Mouse (Mus musculus): ENCODE results near the gene Gata2. TPM values are rescaled to one million over a fixed set of nuclear protein-coding genes. Genes with fewer than 3 reads are reported as not detected.
"Not testable (repeated sequence)": the region's sequence is repeated elsewhere in the genome, so short reads cannot be mapped to it uniquely, and the experiment has no call there.

The Gata2 gene
- total and polyA plus RNA-seq, 2 experiments from 2014 or later = 6.1 to 19.7 TPM

GRCm38 (mm10) chr6:88152979-88153378 lies 40.7 kb upstream of the Gata2 start:
- Histone ChIP-seq H3K4me3 (ENCODE audit: low read length) (no peak overlapping the region), H3K9ac (replicated peaks; ENCODE audit: low read length) (no peak overlapping the region), H3K4me1 (ENCODE audit: insufficient read depth, low read length) (no peaks in the 10 kb centered on the region), H3K4me2 (ENCODE audit: low read depth, low read length) (no peak overlapping the region), H3K9me3 (ENCODE audit: low read length) (no peaks in the 10 kb centered on the region), H3K27me3 (ENCODE audit: insufficient read depth, low read length) (no peaks in the 10 kb centered on the region), H3K36me3 (ENCODE audit: insufficient read depth, low read length) (no peaks in the 10 kb centered on the region), H3K27ac (no peak overlapping the region)
- ATAC-seq (no peak), DNase-seq (ENCODE audit: low spot score) (no peak)
- WGBS = 70% methylated on average over 6 of the region's 6 CpGs
- no peak for TF ChIP-seq CTCF (IDR thresholded peaks at IDR 0.05; ENCODE audit: low read depth)

GRCm38 (mm10) chr6:88155614-88156013 lies 38.1 kb upstream of the Gata2 start:
- not testable (repeated sequence) for H3K27ac ChIP-seq; H3K4me3 ChIP-seq (ENCODE audit: low read length); H3K4me1 ChIP-seq (ENCODE audit: insufficient read depth, low read length); H3K9ac ChIP-seq (replicated peaks; ENCODE audit: low read length); ATAC-seq; H3K27me3 ChIP-seq (ENCODE audit: insufficient read depth, low read length); H3K4me2 ChIP-seq (ENCODE audit: low read depth, low read length); H3K9me3 ChIP-seq (ENCODE audit: low read length); DNase-seq (ENCODE audit: low spot score); H3K36me3 ChIP-seq (ENCODE audit: insufficient read depth, low read length)
- 91% methylated on average over 6 of the region's 6 CpGs for WGBS

- no peak overlapping the region for H3K27ac ChIP-seq
- WGBS = 90% methylated on average over 5 of the region's 5 CpGs
- ATAC-seq = no peak
- H3K4me1 ChIP-seq (ENCODE audit: insufficient read depth, low read length) = no peaks in the 10 kb centered on the region
- no peak overlapping the region for H3K4me2 ChIP-seq (ENCODE audit: low read depth, low read length)
- no peaks in the 10 kb centered on the region for H3K36me3 ChIP-seq (ENCODE audit: insufficient read depth, low read length)
- no peaks in the 10 kb centered on the region for H3K27me3 ChIP-seq (ENCODE audit: insufficient read depth, low read length)
- no peak for TF ChIP-seq CTCF (IDR thresholded peaks at IDR 0.05; ENCODE audit: low read depth)
- H3K9ac ChIP-seq (replicated peaks; ENCODE audit: low read length) = no peak overlapping the region
- DNase-seq (ENCODE audit: low spot score) = no peak
- H3K9me3 ChIP-seq (ENCODE audit: low read length) = no peaks in the 10 kb centered on the region
- no peak overlapping the region for H3K4me3 ChIP-seq (ENCODE audit: low read length)
These were observed 34.9 kb upstream of the Gata2 start for GRCm38 (mm10) chr6:88158790-88159189.

GRCm38 (mm10) chr6:88166054-88166453 lies 27.6 kb upstream of the Gata2 start:
- WGBS = 94% methylated on average over 9 of the region's 9 CpGs
- Histone ChIP-seq H3K4me2 (ENCODE audit: low read depth, low read length) (no peak overlapping the region), H3K27me3 (ENCODE audit: insufficient read depth, low read length) (no peaks in the 10 kb centered on the region), H3K27ac (no peak overlapping the region), H3K36me3 (ENCODE audit: insufficient read depth, low read length) (no peaks in the 10 kb centered on the region), H3K4me3 (ENCODE audit: low read length) (no peak overlapping the region), H3K9me3 (ENCODE audit: low read length) (no peaks in the 10 kb centered on the region), H3K4me1 (ENCODE audit: insufficient read depth, low read length) (no peaks in the 10 kb centered on the region), H3K9ac (replicated peaks; ENCODE audit: low read length) (no peak overlapping the region)
- ATAC-seq (no peak), DNase-seq (ENCODE audit: low spot score) (no peak)
- TF ChIP-seq CTCF (IDR thresholded peaks at IDR 0.05; ENCODE audit: low read depth) = no peak

- H3K27me3 ChIP-seq (ENCODE audit: insufficient read depth, low read length) = no peaks in the 10 kb centered on the region
- no peak overlapping the region for H3K27ac ChIP-seq
- DNase-seq (ENCODE audit: low spot score) (no peak), ATAC-seq (no peak)
- no peaks in the 10 kb centered on the region for H3K36me3 ChIP-seq (ENCODE audit: insufficient read depth, low read length)
- H3K9ac ChIP-seq (replicated peaks; ENCODE audit: low read length) = no peak overlapping the region
- H3K4me1 ChIP-seq (ENCODE audit: insufficient read depth, low read length) = no peaks in the 10 kb centered on the region
- H3K4me2 ChIP-seq (ENCODE audit: low read depth, low read length) = no peak overlapping the region
- WGBS = 96% methylated on average over 3 of the region's 3 CpGs
- no peak overlapping the region for H3K4me3 ChIP-seq (ENCODE audit: low read length)
- H3K9me3 ChIP-seq (ENCODE audit: low read length) = peaks cover 5% of the 10 kb centered on the region; the same call in 1 of the 2 replicates
- TF ChIP-seq CTCF (IDR thresholded peaks at IDR 0.05; ENCODE audit: low read depth) = no peak
These were observed 19.5 kb upstream of the Gata2 start for GRCm38 (mm10) chr6:88174191-88174590.

- H3K36me3 ChIP-seq (ENCODE audit: insufficient read depth, low read length) = no peaks in the 10 kb centered on the region
- no peak overlapping the region for H3K27ac ChIP-seq
- no peak for TF ChIP-seq CTCF (IDR thresholded peaks at IDR 0.05; ENCODE audit: low read depth)
- ATAC-seq (no peak), DNase-seq (ENCODE audit: low spot score) (no peak)
- H3K27me3 ChIP-seq (ENCODE audit: insufficient read depth, low read length) = no peaks in the 10 kb centered on the region
- 90% methylated on average over 2 of the region's 2 CpGs for WGBS
- no peaks in the 10 kb centered on the region for H3K4me1 ChIP-seq (ENCODE audit: insufficient read depth, low read length)
- H3K4me2 ChIP-seq (ENCODE audit: low read depth, low read length) = no peak overlapping the region
- H3K9ac ChIP-seq (replicated peaks; ENCODE audit: low read length) = no peak overlapping the region
- H3K4me3 ChIP-seq (ENCODE audit: low read length) = no peak overlapping the region
- peaks cover 5% of the 10 kb centered on the region; the same call in 1 of the 2 replicates for H3K9me3 ChIP-seq (ENCODE audit: low read length)
These were observed 19.0 kb upstream of the Gata2 start for GRCm38 (mm10) chr6:88174676-88175075.

GRCm38 (mm10) chr6:88184671-88185070 lies 9.0 kb upstream of the Gata2 start:
- ATAC-seq = no peak
- Histone ChIP-seq H3K27me3 (ENCODE audit: insufficient read depth, low read length) (peaks cover 19% of the 10 kb centered on the region; the same call in 1 of the 2 replicates), H3K27ac (no peak overlapping the region), H3K36me3 (ENCODE audit: insufficient read depth, low read length) (no peaks in the 10 kb centered on the region), H3K4me2 (ENCODE audit: low read depth, low read length) (no peak overlapping the region), H3K9ac (replicated peaks; ENCODE audit: low read length) (no peak overlapping the region), H3K9me3 (ENCODE audit: low read length) (no peaks in the 10 kb centered on the region), H3K4me3 (ENCODE audit: low read length) (no peak overlapping the region), H3K4me1 (ENCODE audit: insufficient read depth, low read length) (peaks cover 5% of the 10 kb centered on the region; the same call in 1 of the 2 replicates)
- DNase-seq (ENCODE audit: low spot score) = no peak
- TF ChIP-seq CTCF (IDR thresholded peaks at IDR 0.05; ENCODE audit: low read depth) = no peak
- 81% methylated on average over 4 of the region's 4 CpGs for WGBS

Data from hindbrain, postnatal 0 days (tissue).